Mouse (Mus musculus) heart, embryonic 14.5 days (tissue): ENCODE results near the gene Tpra1. TPM values are rescaled to one million over a fixed set of nuclear protein-coding genes. Genes with fewer than 3 reads are reported as not detected.

ENCODE experiments used
- ATAC-seq: fragments of 200-750 bp; cut with Nextera tagmentation; 2 replicates; pipeline ENCODE4 v1.8.0; 2017; ENCODE audit warnings: low read depth, moderate TSS enrichment; ENCODE audit not compliant: insufficient number of reproducible peaks, insufficient read depth, low FRiP score
- H3K27ac ChIP-seq, 2 experiments: fragments of 200-500 bp in 1 of 2; fragments of 300-500 bp in 1 of 2; sonication (generic) in 1 of 2; replicated peaks in 1 of 2; 2 replicates each; pipeline ENCODE4 v1.5.1; 2012 to 2014; ENCODE audit warnings: low read depth in 2 of 2, low read length in 2 of 2, control low read depth in 1 of 2, mild to moderate bottlenecking in 1 of 2, mixed read lengths in 1 of 2; ENCODE audit not compliant: control insufficient read depth in 1 of 2, insufficient read depth in 1 of 2
- H3K27me3 ChIP-seq: fragments of 300-500 bp; sonication (generic); 2 replicates; pipeline ENCODE4 v1.6.1; 2014; ENCODE audit warnings: mild to moderate bottlenecking, low read length, control low read depth; ENCODE audit not compliant: control insufficient read depth, insufficient read depth
- H3K36me3 ChIP-seq: fragments of 300-500 bp; sonication (generic); 2 replicates; pipeline ENCODE4 v1.6.1; 2014; ENCODE audit warnings: mild to moderate bottlenecking, control low read depth, low read length, mixed read lengths; ENCODE audit not compliant: control insufficient read depth, insufficient read depth
- H3K4me1 ChIP-seq, 2 experiments: fragments of 200-500 bp in 1 of 2; fragments of 300-500 bp in 1 of 2; sonication (generic) in 1 of 2; 2 replicates each; pipeline ENCODE4 v1.6.1; 2012 to 2014; ENCODE audit warnings: low read length in 2 of 2, control low read depth in 1 of 2, mixed read lengths in 1 of 2; ENCODE audit not compliant: control insufficient read depth in 2 of 2, insufficient read depth in 2 of 2
- H3K4me2 ChIP-seq: fragments of 300-500 bp; sonication (generic); 2 replicates; pipeline ENCODE4 v1.6.1; 2014; ENCODE audit warnings: mild to moderate bottlenecking, low read length
- H3K4me3 ChIP-seq, 2 experiments: fragments of 200-500 bp in 1 of 2; fragments of 300-500 bp in 1 of 2; sonication (generic) in 1 of 2; 2 replicates each; pipeline ENCODE4 v1.5.1; 2012 to 2014; ENCODE audit warnings: low read length in 2 of 2, mild to moderate bottlenecking in 2 of 2, control low read depth in 1 of 2, low read depth in 1 of 2, moderate library complexity in 1 of 2; ENCODE audit not compliant: control insufficient read depth in 1 of 2, insufficient read depth in 1 of 2
- H3K9ac ChIP-seq: fragments of 300-500 bp; sonication (generic); 2 replicates; pipeline ENCODE4 v1.6.1; 2014; ENCODE audit warnings: mild to moderate bottlenecking, low read length
- H3K9me3 ChIP-seq: fragments of 300-500 bp; sonication (generic); 2 replicates; pipeline ENCODE4 v1.6.1; 2016; ENCODE audit warnings: low read length, control low read depth; ENCODE audit not compliant: control insufficient read depth
- WGBS: fragments of 180-500 bp; shearing (Covaris S2); extraction: QIAGEN DNeasy Blood & Tissue Kit; methylation state at CpG from one replicate; pipeline ENCODE4 v1.1.7; 2014; 5-methylcytosine and 5-hydroxymethylcytosine counted together
- polyA plus RNA-seq: library from polyadenylated mRNA; unstranded; fragments of >200 nt; fragmentation: Nextera tagmentation; extraction: Ambion mirVana; gene quantifications from 2 replicates; pipeline ENCODE4 v1.2.1, GENCODE M21; 2014

The Tpra1 gene
- polyA plus RNA-seq, 1 experiment from 2014 or later, result 39.5 TPM

DNA sequence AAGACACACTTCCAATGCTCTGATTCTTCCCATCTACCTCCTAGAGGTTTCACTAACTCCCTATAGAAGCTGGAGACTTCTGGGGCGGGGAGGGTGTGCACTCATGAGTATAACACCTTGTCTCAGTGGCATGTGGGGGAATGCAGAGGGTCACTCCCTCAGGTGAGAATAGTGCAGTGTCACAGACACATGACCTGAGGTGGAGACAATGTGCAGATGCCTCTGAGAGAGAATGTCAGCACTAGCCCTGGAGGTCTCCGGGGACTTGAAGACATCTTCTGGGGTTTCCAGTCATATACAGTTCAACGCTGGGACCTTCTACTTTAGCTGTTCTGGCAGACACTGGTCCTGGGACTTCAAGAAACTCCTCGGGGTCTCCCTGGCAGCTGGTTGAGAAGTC is 55.3 kb downstream of the Tpra1 start:
- Histone ChIP-seq H3K4me3 (no peak overlapping the region), H3K4me1 (peaks cover 17 to 27% of the 10 kb centered on the region in 2 experiments), H3K36me3 (no peaks in the 10 kb centered on the region), H3K9me3 (peaks cover 10% of the 10 kb centered on the region), H3K27ac (no peak overlapping the region), H3K27me3 (no peaks in the 10 kb centered on the region), H3K4me2 (no peak overlapping the region), H3K9ac (no peak overlapping the region)
- 77% methylated on average over 4 of the region's 4 CpGs for WGBS
- ATAC-seq, result no peak

DNA sequence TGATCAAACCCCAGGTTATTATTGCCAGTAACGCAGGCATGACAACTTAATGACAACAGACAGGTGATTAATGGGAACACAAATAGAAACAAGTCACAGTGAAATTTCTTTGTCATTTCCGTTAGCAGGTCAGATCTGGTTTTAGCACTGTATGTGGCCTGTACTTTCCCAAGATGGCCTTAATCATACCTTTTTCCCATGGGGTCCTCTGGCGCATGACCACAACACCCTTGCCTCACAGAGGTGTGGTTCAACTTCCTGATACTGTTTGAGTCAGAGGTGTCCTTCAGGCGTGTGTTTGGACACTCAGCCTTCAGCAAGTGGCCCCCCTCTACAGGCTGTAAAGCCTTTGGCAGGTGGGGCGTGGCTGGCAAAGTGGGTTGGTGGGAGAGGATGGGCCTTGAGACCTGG is 55.8 kb downstream of the Tpra1 start:
- Histone ChIP-seq H3K27ac (no peak overlapping the region), H3K36me3 (no peaks in the 10 kb centered on the region), H3K27me3 (no peaks in the 10 kb centered on the region), H3K9me3 (peaks cover 10% of the 10 kb centered on the region), H3K4me2 (no peak overlapping the region), H3K9ac (no peak overlapping the region), H3K4me1 (peaks cover 17 to 27% of the 10 kb centered on the region in 2 experiments), H3K4me3 (no peak overlapping the region)
- 79% methylated on average over 5 of the region's 5 CpGs for WGBS
- ATAC-seq, result no peak

DNA sequence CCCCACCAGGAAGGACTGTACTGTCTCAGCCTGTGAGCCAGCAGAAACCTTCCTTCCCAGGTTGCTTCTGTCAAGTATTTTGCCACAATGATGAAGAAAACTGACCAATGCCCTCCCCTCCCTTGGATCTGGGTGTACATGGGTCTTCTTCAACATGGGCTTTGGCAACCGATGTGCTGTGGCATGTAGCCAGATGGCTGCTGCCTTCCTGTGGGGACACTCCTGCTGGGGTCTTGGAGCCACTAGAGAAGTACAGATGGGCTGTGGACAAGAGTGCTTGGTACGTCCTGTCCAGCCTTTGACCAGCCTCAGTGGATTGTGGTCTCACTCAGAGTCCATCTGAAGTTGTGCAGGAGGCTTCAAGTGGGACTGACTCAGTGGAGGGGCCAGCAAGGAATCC is 56.3 kb downstream of the Tpra1 start:
- Histone ChIP-seq H3K36me3 (no peaks in the 10 kb centered on the region), H3K4me3 (no peak overlapping the region), H3K4me1 (peaks cover 17 to 27% of the 10 kb centered on the region in 2 experiments), H3K9ac (no peak overlapping the region), H3K9me3 (peaks cover 7% of the 10 kb centered on the region), H3K4me2 (no peak overlapping the region), H3K27ac (no peak overlapping the region), H3K27me3 (no peaks in the 10 kb centered on the region)
- 88% methylated on average over 2 of the region's 2 CpGs for WGBS
- ATAC-seq, result no peak

DNA sequence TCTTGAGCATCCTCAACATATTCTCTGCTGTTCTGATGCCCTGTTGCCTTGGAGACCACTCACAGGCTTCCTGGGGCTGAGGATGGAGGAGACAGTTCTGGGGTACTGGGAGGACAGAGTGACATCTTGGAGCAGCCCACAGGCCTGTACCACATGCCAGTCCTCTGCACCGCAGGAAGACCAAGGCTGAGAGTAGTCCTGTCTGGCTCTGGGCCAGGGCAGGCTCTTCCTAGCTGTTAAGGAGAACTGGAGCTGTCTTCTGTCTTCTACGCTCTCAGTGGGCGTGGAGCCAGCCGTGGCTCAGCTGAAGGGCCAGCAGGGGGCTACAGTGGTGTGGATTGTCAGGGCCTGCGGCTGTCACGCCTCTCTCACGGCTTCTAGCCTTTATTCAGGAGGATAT is 57.8 kb downstream of the Tpra1 start:
- Histone ChIP-seq H3K9ac (no peak overlapping the region), H3K4me1 (peaks cover 17 to 27% of the 10 kb centered on the region in 2 experiments), H3K27ac (peak overlapping the region in 1 of 2 experiments; percentile 53; a peak in 1 of 4 replicates), H3K27me3 (no peaks in the 10 kb centered on the region), H3K9me3 (no peaks in the 10 kb centered on the region), H3K4me3 (no peak overlapping the region), H3K36me3 (no peaks in the 10 kb centered on the region), H3K4me2 (no peak overlapping the region)
- 0 out of 2 replicates have a peak, but pooled peaks have one; percentile 25 for ATAC-seq
- 12% methylated on average over 7 of the region's 7 CpGs for WGBS

DNA sequence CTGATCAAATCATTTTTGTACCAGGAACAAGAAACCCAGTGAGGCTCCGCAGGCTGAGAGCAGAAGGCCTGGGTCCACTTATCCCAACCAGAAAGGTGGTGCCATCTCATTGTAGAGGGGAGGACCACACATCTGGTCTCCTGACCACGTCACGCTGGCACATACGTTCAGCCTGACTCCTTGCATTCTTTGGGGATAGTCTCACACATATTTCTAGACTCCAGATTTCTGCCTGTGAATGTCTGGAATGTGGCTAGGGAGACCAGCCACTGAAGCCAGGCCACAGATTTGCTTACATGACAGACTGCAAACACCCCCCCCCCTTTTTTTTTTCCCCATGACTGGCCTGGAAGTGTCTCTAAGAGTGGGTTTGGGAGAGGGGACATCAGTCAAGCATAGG is 58.9 kb downstream of the Tpra1 start:
- WGBS, result 37% methylated on average over 4 of the region's 4 CpGs
- Histone ChIP-seq H3K27ac (peak overlapping the region; percentile 53 to 56), H3K27me3 (no peaks in the 10 kb centered on the region), H3K4me2 (no peak overlapping the region), H3K36me3 (no peaks in the 10 kb centered on the region), H3K9me3 (no peaks in the 10 kb centered on the region), H3K4me3 (no peak overlapping the region), H3K9ac (no peak overlapping the region), H3K4me1 (peaks cover 17 to 27% of the 10 kb centered on the region in 2 experiments)
- no peak for ATAC-seq

Other genes with a start within 250 kb of the Tpra1 start
- gene Mgll, start 177.8 kb upstream of the Tpra1 start, polyA plus RNA-seq, result 25.9 and 28.7 TPM in 2 replicates
- gene Abtb1, start 60.3 kb upstream of the Tpra1 start, polyA plus RNA-seq, result 20.9 and 22.3 TPM in 2 replicates
- 49.9 and 51.6 TPM in 2 replicates for gene Podxl2, start 27.2 kb upstream of the Tpra1 start, polyA plus RNA-seq
- 79.2 and 83.9 TPM in 2 replicates for gene Mcm2, start 3.5 kb upstream of the Tpra1 start, polyA plus RNA-seq